Mouse (Mus musculus): ENCODE data around the gene Ntn5. TPM values are rescaled to one million over a fixed set of nuclear protein-coding genes. Genes with fewer than 3 reads are reported as not detected.

The Ntn5 gene
- polyA plus RNA-seq, 1 experiment from 2014 or later: 0.38 TPM

DNA sequence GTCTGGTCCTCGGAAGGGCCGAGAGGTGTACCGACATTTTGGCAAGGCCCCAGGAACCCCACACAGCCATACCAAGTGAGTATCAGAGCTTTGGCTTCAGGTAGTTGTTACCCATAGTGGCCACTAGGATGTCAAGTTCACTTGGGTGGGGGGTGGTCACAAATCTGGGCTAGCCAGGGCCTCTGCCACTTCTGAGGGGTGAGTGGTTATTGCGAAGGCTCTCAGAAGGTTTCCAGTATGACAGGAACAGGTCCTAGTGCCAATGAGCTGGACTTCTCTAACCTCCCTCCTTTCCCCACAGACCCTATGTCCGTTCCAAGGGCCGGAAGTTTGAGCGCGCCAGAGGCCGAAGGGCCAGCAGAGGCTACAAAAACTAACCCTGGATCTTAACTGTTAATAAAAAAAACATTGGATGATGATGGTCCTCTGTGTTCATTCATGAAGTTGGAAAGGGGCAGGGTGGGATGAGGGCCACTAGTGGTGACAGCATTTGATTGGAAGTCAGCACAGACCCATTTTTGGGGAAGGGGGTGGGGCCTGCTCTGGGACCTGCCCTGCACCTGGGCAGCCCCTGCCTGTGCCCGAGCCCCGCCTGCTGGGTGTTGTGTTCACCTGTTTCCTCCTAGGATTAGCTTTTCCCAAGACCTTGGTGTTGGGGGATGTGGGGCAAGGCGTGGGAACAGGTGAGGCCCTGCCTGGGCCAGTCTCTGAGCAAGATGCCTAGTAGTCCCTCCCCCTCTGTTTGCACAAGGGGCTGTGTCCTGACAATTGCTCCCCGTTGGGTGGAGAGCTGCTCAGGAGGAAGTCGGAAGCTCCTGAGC lies 36.8 kb downstream of the Ntn5 start, which contains the start of gene Fam83e:
Fam83e (plus strand) TSS at position 800 of the 821 bp plus-strand sequence.
- Histone ChIP-seq H3K36me3 (replicated peaks) (peaks cover 70% of the 10 kb centered on the region), H3K27ac (no peak within 1 kb of the TSS)
- no peak for DNase-seq (ENCODE audit: extremely low spot score, low spot score)

DNA sequence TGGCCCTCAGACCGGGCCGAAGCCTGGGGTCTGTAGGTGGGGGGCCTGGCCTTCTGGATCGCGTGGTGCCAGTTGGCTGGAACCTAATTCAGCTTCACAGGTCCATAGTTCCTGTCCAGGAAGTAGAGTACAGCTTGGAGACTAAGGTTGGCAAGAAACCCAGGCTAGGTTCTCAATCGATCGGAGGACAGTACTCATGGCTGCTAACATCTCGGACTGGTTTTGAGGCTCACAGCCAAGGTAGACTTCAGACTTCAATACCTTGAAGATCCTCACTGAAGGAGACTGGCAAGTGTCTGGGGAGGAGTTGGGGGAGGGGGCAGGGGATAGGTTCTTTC lies 37.4 kb downstream of the Ntn5 start:
- WGBS: 77% methylated on average over 7 of the region's 7 CpGs
- Histone ChIP-seq H3K27ac (no peak overlapping the region), H3K4me3 (no peak overlapping the region), H3K4me1 (peaks cover 36% of the 10 kb centered on the region), H3K36me3 (replicated peaks) (peaks cover 76% of the 10 kb centered on the region), H3K27me3 (ENCODE audit: poor library complexity, severe bottlenecking) (no peaks in the 10 kb centered on the region), H3K9me3 (no peaks in the 10 kb centered on the region)
- DNase-seq (ENCODE audit: extremely low spot score, low spot score): no peak

More for the DNA sequence above, 36.8 kb downstream of the Ntn5 start, which contains the start of gene Fam83e:
- Histone ChIP-seq H3K4me1 (peaks cover 42% of the 10 kb centered on the region), H3K4me3 (peak within 1 kb of the TSS; percentile 96; the same call in 1 of the 2 replicates), H3K9me3 (no peaks in the 10 kb centered on the region), H3K27me3 (ENCODE audit: poor library complexity, severe bottlenecking) (no peaks in the 10 kb centered on the region)
- WGBS: 85% methylated on average over 14 of the region's 14 CpGs

DNA sequence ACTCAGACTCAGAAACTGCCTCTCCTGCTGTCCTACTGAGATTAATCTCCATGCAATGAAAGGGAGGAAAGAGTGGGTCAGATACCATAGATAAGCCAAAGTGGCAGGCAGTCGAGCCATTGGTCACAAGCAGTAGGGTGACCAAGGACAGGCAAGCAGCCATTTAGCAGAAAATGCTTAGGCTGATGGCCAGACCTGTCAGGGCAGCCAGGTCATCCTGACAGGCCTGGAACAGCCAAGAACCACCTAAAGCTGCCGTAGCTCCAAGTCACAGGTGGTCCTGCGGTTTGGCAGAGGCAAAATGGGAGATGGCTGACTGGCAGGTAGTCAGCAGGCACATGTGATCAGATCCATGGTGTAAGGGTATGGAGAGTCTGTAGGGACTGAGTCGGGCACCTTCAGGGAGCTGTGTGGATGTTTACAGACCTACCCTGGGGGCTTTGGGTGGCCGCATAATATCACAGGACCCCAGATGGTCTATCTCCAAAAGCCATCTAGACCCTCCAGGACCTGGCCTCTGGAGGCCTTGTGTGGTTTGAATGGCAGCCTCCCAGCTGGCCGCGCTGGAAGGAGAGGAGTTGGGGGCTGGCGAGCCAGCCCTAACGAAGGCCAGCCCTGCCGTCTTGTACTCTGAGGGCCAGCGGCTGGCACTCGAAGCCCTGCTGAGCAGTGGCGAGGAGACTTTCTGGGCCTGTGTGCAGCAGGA lies 38.0 kb downstream of the Ntn5 start:
- H3K4me1 ChIP-seq: peaks cover 30% of the 10 kb centered on the region
- DNase-seq (ENCODE audit: extremely low spot score, low spot score): no peak
- H3K27ac ChIP-seq: no peak overlapping the region
- H3K9me3 ChIP-seq: no peaks in the 10 kb centered on the region
- 73% methylated on average over 13 of the region's 13 CpGs for WGBS
- H3K4me3 ChIP-seq: no peak overlapping the region; the same call in 1 of the 2 replicates
- no peaks in the 10 kb centered on the region for H3K27me3 ChIP-seq (ENCODE audit: poor library complexity, severe bottlenecking)
- peaks cover 82% of the 10 kb centered on the region for H3K36me3 ChIP-seq (replicated peaks)

DNA sequence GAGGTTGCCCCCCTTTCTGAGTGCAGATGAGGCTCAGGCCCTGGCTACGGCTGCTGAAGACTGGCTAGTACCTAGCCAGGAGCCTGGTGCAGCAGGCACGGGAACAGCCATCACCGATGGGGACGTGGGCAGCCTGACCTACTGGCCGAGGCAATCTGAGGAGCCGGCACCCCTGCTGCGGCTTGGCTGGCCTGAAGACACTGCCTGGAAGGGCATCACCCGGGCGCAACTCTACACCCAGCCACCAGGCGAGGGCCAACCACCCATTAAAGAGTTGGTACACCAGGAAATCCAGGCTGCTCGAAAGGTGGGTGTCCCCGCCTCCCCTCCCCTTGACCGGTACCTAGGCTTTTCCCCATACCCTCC lies 38.5 kb downstream of the Ntn5 start:
- DNase-seq (ENCODE audit: extremely low spot score, low spot score): no peak
- H3K4me3 ChIP-seq: no peak overlapping the region; the same call in none of the 2 replicates

DNA sequence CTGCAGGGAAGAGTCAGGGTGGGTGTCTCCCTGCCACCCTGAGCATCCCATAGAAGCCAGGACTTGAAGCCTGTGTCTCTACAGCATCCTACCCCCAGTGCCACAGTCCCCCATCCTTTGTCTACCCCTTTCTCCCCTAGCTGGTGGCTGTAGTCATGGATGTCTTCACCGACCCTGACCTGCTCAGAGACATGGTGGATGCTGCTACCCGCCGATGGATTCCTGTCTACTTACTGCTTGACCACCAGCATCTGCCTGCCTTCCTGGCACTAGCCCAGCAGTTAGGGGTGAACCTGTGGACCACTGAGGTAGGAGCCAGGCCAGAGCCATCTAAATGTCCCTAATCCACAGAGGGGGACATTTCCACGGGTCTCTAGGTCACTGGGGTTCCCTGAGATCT lies 39.5 kb downstream of the Ntn5 start:
- Histone ChIP-seq H3K9me3 (no peaks in the 10 kb centered on the region), H3K27me3 (ENCODE audit: poor library complexity, severe bottlenecking) (no peaks in the 10 kb centered on the region), H3K36me3 (replicated peaks) (peaks cover 97% of the 10 kb centered on the region), H3K4me1 (peaks cover 25% of the 10 kb centered on the region), H3K27ac (no peak overlapping the region), H3K4me3 (no peak overlapping the region)
- no peak for DNase-seq (ENCODE audit: extremely low spot score, low spot score)
- 91% methylated on average over 4 of the region's 4 CpGs for WGBS

More for the DNA sequence above, 38.5 kb downstream of the Ntn5 start:
- no peaks in the 10 kb centered on the region for H3K9me3 ChIP-seq
- H3K4me1 ChIP-seq: peaks cover 25% of the 10 kb centered on the region
- peaks cover 87% of the 10 kb centered on the region for H3K36me3 ChIP-seq (replicated peaks)
- WGBS: 86% methylated on average over 13 of the region's 13 CpGs
- H3K27me3 ChIP-seq (ENCODE audit: poor library complexity, severe bottlenecking): no peaks in the 10 kb centered on the region
- no peak overlapping the region for H3K27ac ChIP-seq

DNA sequence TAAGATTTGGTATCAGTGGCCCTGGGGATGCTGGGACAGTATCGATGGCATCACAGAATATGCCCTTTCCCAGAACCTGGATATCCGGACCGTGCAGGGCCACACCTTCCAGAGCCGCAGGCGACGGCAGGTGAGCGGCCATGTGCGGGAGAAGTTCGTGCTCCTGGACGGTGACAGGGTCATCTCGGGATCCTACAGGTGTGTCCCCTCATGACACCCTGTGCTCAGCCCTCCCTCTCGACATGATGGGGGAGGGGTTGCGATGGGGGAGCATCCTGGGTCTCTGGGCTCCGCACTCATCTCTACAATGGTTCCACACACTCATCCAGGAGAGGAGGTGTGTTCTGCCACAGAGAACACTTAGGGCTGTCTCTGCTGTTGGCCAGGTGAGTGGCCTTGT lies 40.0 kb downstream of the Ntn5 start:
- Histone ChIP-seq H3K27me3 (ENCODE audit: poor library complexity, severe bottlenecking) (no peaks in the 10 kb centered on the region), H3K4me1 (peaks cover 23% of the 10 kb centered on the region), H3K27ac (no peak overlapping the region), H3K9me3 (no peaks in the 10 kb centered on the region), H3K4me3 (no peak overlapping the region), H3K36me3 (replicated peaks) (peaks cover 100% of the 10 kb centered on the region)
- WGBS: 93% methylated on average over 14 of the region's 14 CpGs
- DNase-seq (ENCODE audit: extremely low spot score, low spot score): no peak

DNA sequence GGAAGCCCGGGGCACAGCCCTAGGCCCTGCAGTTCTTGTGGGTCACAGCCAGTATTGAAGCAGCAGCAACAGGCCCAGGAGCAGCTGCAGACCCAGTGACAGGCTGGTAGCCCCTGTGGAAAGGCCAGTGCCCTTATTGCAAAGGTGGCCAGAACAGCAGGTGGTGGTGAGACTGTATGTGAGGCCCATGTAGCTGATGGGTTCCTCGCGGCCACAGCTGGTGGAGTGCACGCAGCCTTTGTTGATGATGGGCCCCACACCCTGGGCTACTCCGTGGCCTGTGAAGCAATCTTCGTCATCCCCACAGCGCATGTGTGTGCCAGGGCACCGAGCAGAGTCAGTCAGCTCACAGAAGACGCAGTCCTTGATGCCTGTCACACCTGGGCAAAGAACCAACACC lies 41.3 kb downstream of the Ntn5 start:
- H3K4me3 ChIP-seq: no peak overlapping the region
- no peak overlapping the region for H3K27ac ChIP-seq
- H3K9me3 ChIP-seq: no peaks in the 10 kb centered on the region
- no peak for DNase-seq (ENCODE audit: extremely low spot score, low spot score)
- WGBS: 93% methylated on average over 9 of the region's 9 CpGs
- peaks cover 17% of the 10 kb centered on the region for H3K4me1 ChIP-seq
- H3K36me3 ChIP-seq (replicated peaks): peaks cover 100% of the 10 kb centered on the region
- no peaks in the 10 kb centered on the region for H3K27me3 ChIP-seq (ENCODE audit: poor library complexity, severe bottlenecking)

DNA sequence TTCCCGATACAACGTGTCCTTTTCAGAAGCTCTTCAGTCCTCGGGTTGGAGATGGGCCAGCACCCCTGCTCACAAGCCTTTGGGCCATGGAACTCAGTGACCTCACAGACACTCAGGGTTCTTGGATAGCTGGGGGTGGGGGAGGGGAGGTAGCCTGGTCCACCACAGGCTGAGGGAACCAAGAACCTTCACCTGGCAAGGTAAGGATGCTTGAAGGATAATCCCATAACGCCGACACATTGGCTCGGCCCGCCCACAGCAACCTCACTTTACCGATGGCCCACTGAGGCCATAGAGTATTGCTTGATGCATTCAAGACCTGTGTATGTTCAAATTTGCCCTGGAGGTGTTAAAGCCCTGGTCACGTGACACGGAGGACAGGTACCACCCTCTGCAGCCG lies 41.9 kb downstream of the Ntn5 start, which contains the start of gene Spaca4:
Spaca4 (minus strand) TSS at position 101 of the 400 bp plus-strand sequence.
- Histone ChIP-seq H3K27ac (no peak within 1 kb of the TSS), H3K4me3 (no peak within 1 kb of the TSS), H3K27me3 (ENCODE audit: poor library complexity, severe bottlenecking) (no peaks in the 10 kb centered on the region), H3K36me3 (replicated peaks) (peaks cover 98% of the 10 kb centered on the region), H3K4me1 (peaks cover 17% of the 10 kb centered on the region), H3K9me3 (no peaks in the 10 kb centered on the region)
- no peak for DNase-seq (ENCODE audit: extremely low spot score, low spot score)
- WGBS: 91% methylated on average over 11 of the region's 11 CpGs

DNA sequence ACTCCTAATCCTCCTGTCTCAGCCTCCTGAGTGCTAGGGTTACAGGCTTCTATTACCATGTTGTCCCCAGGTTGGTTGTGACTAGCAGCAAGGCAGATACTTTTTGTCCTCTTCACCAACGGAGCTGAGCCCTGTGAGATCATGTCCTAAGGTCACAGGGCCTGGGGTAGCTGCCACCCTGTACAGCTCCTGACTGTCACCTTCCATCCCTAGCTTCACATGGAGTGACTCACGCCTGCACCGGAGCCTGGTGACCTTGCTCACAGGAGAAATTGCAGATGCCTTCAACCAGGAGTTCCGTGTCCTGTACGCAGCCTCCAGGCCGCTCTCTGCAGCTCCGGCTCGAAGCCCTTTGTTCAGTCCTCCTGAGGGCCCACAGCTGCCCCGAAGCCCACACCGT lies 42.6 kb downstream of the Ntn5 start:
- Histone ChIP-seq H3K4me1 (peaks cover 20% of the 10 kb centered on the region), H3K9me3 (no peaks in the 10 kb centered on the region), H3K27ac (no peak overlapping the region), H3K4me3 (no peak overlapping the region), H3K36me3 (replicated peaks) (peaks cover 91% of the 10 kb centered on the region), H3K27me3 (ENCODE audit: poor library complexity, severe bottlenecking) (no peaks in the 10 kb centered on the region)
- DNase-seq (ENCODE audit: extremely low spot score, low spot score): no peak
- whole genome bisulfite sequencing: 94% methylated on average over 10 of the region's 10 CpGs

DNA sequence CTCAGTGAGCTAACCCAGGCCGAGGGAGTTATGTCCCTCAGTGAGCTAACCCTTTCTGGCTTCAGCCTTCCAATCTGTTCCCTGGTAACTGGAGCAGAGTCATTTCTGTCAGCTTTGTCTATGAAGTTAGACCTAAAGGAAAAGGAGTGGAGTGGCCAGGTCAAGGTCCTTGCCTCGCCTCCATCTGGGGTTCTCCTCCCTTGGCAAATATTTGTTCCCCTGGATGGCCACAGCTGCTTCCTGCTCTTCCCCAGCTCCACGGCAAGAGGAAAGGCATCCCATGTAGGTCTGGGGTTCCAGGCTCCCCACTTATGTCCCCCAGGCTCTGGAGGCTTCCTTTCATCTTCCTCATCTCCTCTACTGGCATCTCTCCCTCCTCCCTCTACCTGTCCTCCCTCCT lies 43.8 kb downstream of the Ntn5 start:
- Histone ChIP-seq H3K36me3 (replicated peaks) (peaks cover 79% of the 10 kb centered on the region), H3K4me3 (no peak overlapping the region), H3K27me3 (ENCODE audit: poor library complexity, severe bottlenecking) (no peaks in the 10 kb centered on the region), H3K9me3 (no peaks in the 10 kb centered on the region), H3K4me1 (peaks cover 22% of the 10 kb centered on the region), H3K27ac (no peak overlapping the region)
- DNase-seq (ENCODE audit: extremely low spot score, low spot score): no peak
- 92% methylated on average over 3 of the region's 3 CpGs for WGBS

DNA sequence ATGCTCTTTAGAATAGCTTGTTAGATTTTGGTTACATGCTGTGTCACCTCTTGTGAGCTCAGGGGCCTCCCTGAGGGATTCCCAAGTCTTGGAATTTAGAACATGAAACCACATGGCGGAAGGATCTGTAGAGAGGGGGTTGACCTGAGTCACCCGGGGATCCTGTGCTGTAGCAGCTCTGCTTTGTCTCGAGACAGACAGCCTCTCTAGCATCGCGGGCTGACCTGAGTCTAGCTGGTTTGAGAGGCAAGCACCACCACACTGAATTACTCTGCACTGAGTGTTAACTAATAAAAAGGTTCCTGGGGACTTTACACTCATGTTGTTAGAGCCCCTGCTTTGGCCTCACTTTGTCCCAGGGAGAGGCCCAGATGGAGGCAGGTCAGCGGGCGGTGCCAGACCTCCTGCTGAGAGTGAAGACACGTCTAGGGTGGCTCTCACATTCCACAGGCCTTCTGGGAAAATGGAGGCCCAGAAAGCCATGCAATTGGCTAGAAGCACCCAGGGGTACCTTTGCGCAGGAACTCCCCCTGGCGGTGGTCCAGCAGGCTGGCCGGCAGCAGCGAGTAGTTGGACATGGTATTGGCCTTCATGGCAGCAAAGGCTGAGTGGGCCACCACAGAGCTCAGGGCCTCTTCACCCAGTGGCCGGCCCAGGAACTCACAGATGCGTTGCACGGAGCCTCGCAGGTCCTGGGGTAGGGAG lies 47.1 kb downstream of the Ntn5 start:
- Histone ChIP-seq H3K36me3 (replicated peaks) (peaks cover 46% of the 10 kb centered on the region), H3K9me3 (no peaks in the 10 kb centered on the region), H3K4me3 (no peak overlapping the region), H3K4me1 (peaks cover 22% of the 10 kb centered on the region), H3K27ac (peak overlapping the region; percentile 58), H3K27me3 (ENCODE audit: poor library complexity, severe bottlenecking) (no peaks in the 10 kb centered on the region)
- DNase-seq (ENCODE audit: extremely low spot score, low spot score): peak; percentile 77
- WGBS: 14% methylated on average over 16 of the region's 16 CpGs

DNA sequence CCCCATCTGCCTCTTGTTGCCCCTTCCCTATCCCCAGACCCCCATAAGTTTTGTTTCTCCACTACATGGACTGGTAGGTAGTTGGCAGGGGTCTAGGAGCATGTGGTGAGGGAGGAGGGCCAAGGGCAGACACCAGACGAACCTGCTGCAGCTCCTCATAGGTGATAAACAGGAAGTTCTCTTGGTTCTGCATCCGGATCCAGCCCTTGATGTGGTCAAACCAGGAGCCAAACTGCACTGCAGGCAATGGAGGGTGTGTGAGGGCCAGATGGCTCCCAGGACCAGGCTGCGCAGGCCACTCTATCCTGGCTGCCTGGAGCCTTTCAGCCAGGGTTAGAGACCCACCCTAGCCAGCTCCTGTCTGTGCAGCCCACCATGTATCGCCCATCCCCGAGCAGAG lies 49.7 kb downstream of the Ntn5 start:
- no peak for DNase-seq (ENCODE audit: extremely low spot score, low spot score)
- Histone ChIP-seq H3K4me3 (no peak overlapping the region), H3K4me1 (peaks cover 22% of the 10 kb centered on the region), H3K27me3 (ENCODE audit: poor library complexity, severe bottlenecking) (no peaks in the 10 kb centered on the region), H3K9me3 (no peaks in the 10 kb centered on the region), H3K36me3 (replicated peaks) (peaks cover 20% of the 10 kb centered on the region), H3K27ac (no peak overlapping the region)
- 86% methylated on average over 5 of the region's 5 CpGs for WGBS
